Mouse (Mus musculus) forebrain, embryonic 15.5 days (tissue): ENCODE results near the gene Gm5737. TPM values are rescaled to one million over a fixed set of nuclear protein-coding genes. Genes with fewer than 3 reads are reported as not detected.

ENCODE experiments used
- ATAC-seq: fragments of 200-750 bp; cut with Nextera tagmentation; replicated peaks from 2 replicates; pipeline ENCODE4 v1.8.0; 2017; ENCODE audit warnings: mild to moderate bottlenecking, moderate TSS enrichment, moderate library complexity
- H3K27ac ChIP-seq: fragments of 300-500 bp; sonication (generic); replicated peaks from 2 replicates; pipeline ENCODE4 v1.5.1; 2015; ENCODE audit warnings: mild to moderate bottlenecking, inconsistent platforms
- H3K27me3 ChIP-seq: fragments of 300-500 bp; sonication (generic); 2 replicates; pipeline ENCODE4 v1.6.1; 2015; ENCODE audit warnings: inconsistent platforms
- H3K36me3 ChIP-seq: fragments of 300-500 bp; sonication (generic); 2 replicates; pipeline ENCODE4 v1.6.1; 2015; ENCODE audit warnings: mild to moderate bottlenecking, inconsistent platforms
- H3K4me1 ChIP-seq: fragments of 300-500 bp; sonication (generic); 2 replicates; pipeline ENCODE4 v1.6.1; 2015; ENCODE audit warnings: inconsistent platforms
- H3K4me2 ChIP-seq: fragments of 300-500 bp; sonication (generic); replicated peaks from 2 replicates; pipeline ENCODE4 v1.6.1; 2015; ENCODE audit warnings: mild to moderate bottlenecking, inconsistent platforms
- H3K4me3 ChIP-seq: fragments of 300-500 bp; sonication (generic); 2 replicates; pipeline ENCODE4 v1.5.1; 2015; ENCODE audit warnings: mild to moderate bottlenecking, inconsistent platforms
- H3K9ac ChIP-seq: fragments of 300-500 bp; sonication (generic); replicated peaks from 2 replicates; pipeline ENCODE4 v1.6.1; 2015; ENCODE audit warnings: mild to moderate bottlenecking, inconsistent platforms
- H3K9me3 ChIP-seq: fragments of 300-500 bp; sonication (generic); 2 replicates; pipeline ENCODE4 v1.6.1; 2016; ENCODE audit warnings: inconsistent platforms
- WGBS: fragments of 180-500 bp; shearing (Covaris S2); methylation state at CpG from one replicate; pipeline ENCODE4 v1.1.7; 2015; ENCODE audit warnings: mixed read lengths; 5-methylcytosine and 5-hydroxymethylcytosine counted together
- polyA plus RNA-seq: library from polyadenylated mRNA; unstranded; fragments of >200 nt; fragmentation: Nextera tagmentation; extraction: Ambion mirVana; gene quantifications from 2 replicates; pipeline ENCODE4 v1.2.1, GENCODE M21; 2015

Gm5737 gene
- polyA plus RNA-seq, 1 experiment from 2014 or later = not detected

- H3K27ac ChIP-seq = no peak overlapping the region
- H3K4me1 ChIP-seq = peaks cover 20% of the 10 kb centered on the region
- no peaks in the 10 kb centered on the region for H3K27me3 ChIP-seq
- WGBS = 5% methylated on average over 9 of the region's 9 CpGs
- peak overlapping the region; percentile 93; the same call in 1 of the 2 replicates for H3K9ac ChIP-seq
- peak overlapping the region; percentile 78 for H3K4me3 ChIP-seq
- H3K36me3 ChIP-seq = no peaks in the 10 kb centered on the region
- peak overlapping the region; percentile 73 for H3K4me2 ChIP-seq
- no peak for ATAC-seq
- H3K9me3 ChIP-seq = no peaks in the 10 kb centered on the region
Measured at GRCm38 (mm10) chr7:120844689-120845088, 32.5 kb downstream of the Gm5737 start.

- Histone ChIP-seq H3K4me3 (no peak overlapping the region), H3K9ac (no peak overlapping the region), H3K4me2 (no peak overlapping the region), H3K27me3 (no peaks in the 10 kb centered on the region), H3K9me3 (no peaks in the 10 kb centered on the region), H3K4me1 (peaks cover 21% of the 10 kb centered on the region), H3K36me3 (no peaks in the 10 kb centered on the region), H3K27ac (no peak overlapping the region)
- ATAC-seq = no peak
- 93% methylated on average over 3 of the region's 3 CpGs for WGBS
Measured at GRCm38 (mm10) chr7:120848831-120849512, 36.8 kb downstream of the Gm5737 start.

- ATAC-seq = no peak
- H3K4me3 ChIP-seq = no peak overlapping the region
- peaks cover 9% of the 10 kb centered on the region for H3K4me1 ChIP-seq
- H3K9ac ChIP-seq = no peak overlapping the region
- 96% methylated on average over 3 of the region's 3 CpGs for WGBS
- H3K9me3 ChIP-seq = no peaks in the 10 kb centered on the region
- H3K4me2 ChIP-seq = no peak overlapping the region
- no peak overlapping the region for H3K27ac ChIP-seq
- H3K27me3 ChIP-seq = no peaks in the 10 kb centered on the region
- H3K36me3 ChIP-seq = no peaks in the 10 kb centered on the region
Measured at GRCm38 (mm10) chr7:120850165-120850564, 38.0 kb downstream of the Gm5737 start.

GRCm38 (mm10) chr7:120859854-120860253 is 47.7 kb downstream of the Gm5737 start:
- H3K9me3 ChIP-seq = no peaks in the 10 kb centered on the region
- H3K27ac ChIP-seq = no peak overlapping the region
- H3K4me1 ChIP-seq = peaks cover 3% of the 10 kb centered on the region
- no peak overlapping the region for H3K4me3 ChIP-seq
- H3K9ac ChIP-seq = no peak overlapping the region
- no peaks in the 10 kb centered on the region for H3K27me3 ChIP-seq
- peaks cover 7% of the 10 kb centered on the region; the same call in 1 of the 2 replicates for H3K36me3 ChIP-seq
- 94% methylated on average over 11 of the region's 11 CpGs for WGBS
- no peak for ATAC-seq
- H3K4me2 ChIP-seq = no peak overlapping the region

- H3K4me3 ChIP-seq = no peak overlapping the region
- H3K4me1 ChIP-seq = peaks cover 12% of the 10 kb centered on the region
- no peak overlapping the region for H3K27ac ChIP-seq
- H3K4me2 ChIP-seq = no peak overlapping the region
- no peaks in the 10 kb centered on the region for H3K27me3 ChIP-seq
- peaks cover 7% of the 10 kb centered on the region; the same call in 1 of the 2 replicates for H3K36me3 ChIP-seq
- no peak for ATAC-seq
- whole genome bisulfite sequencing = 60% methylated on average over 10 of the region's 10 CpGs
- no peaks in the 10 kb centered on the region for H3K9me3 ChIP-seq
- H3K9ac ChIP-seq = no peak overlapping the region
Measured at GRCm38 (mm10) chr7:120860799-120861487, 48.8 kb downstream of the Gm5737 start.

GRCm38 (mm10) chr7:120861488-120862047 is 49.4 kb downstream of the Gm5737 start:
- Histone ChIP-seq H3K27me3 (no peaks in the 10 kb centered on the region), H3K36me3 (peaks cover 7% of the 10 kb centered on the region; the same call in 1 of the 2 replicates), H3K27ac (no peak overlapping the region), H3K4me3 (no peak overlapping the region), H3K4me1 (peaks cover 12% of the 10 kb centered on the region), H3K9me3 (no peaks in the 10 kb centered on the region), H3K4me2 (no peak overlapping the region), H3K9ac (no peak overlapping the region)
- 60% methylated on average over 2 of the region's 2 CpGs for WGBS
- ATAC-seq = no peak

GRCm38 (mm10) chr7:120862196-120862595 is 50.0 kb downstream of the Gm5737 start:
- Histone ChIP-seq H3K9me3 (no peaks in the 10 kb centered on the region), H3K4me3 (no peak overlapping the region), H3K27ac (no peak overlapping the region), H3K27me3 (no peaks in the 10 kb centered on the region), H3K4me1 (peaks cover 12% of the 10 kb centered on the region), H3K9ac (no peak overlapping the region), H3K4me2 (no peak overlapping the region), H3K36me3 (peaks cover 7% of the 10 kb centered on the region; the same call in 1 of the 2 replicates)
- ATAC-seq = no peak
- WGBS = 21% methylated on average over 3 of the region's 3 CpGs

- no peaks in the 10 kb centered on the region for H3K27me3 ChIP-seq
- H3K9ac ChIP-seq = no peak overlapping the region
- H3K36me3 ChIP-seq = peaks cover 7% of the 10 kb centered on the region; the same call in 1 of the 2 replicates
- H3K27ac ChIP-seq = no peak overlapping the region
- ATAC-seq = no peak
- no peaks in the 10 kb centered on the region for H3K9me3 ChIP-seq
- no peak overlapping the region for H3K4me3 ChIP-seq
- H3K4me1 ChIP-seq = peaks cover 12% of the 10 kb centered on the region
- 71% methylated on average over 7 of the region's 7 CpGs for WGBS
- H3K4me2 ChIP-seq = no peak overlapping the region
Measured at GRCm38 (mm10) chr7:120862626-120863025, 50.5 kb downstream of the Gm5737 start.

GRCm38 (mm10) chr7:120863476-120863875 is 51.3 kb downstream of the Gm5737 start:
- Histone ChIP-seq H3K4me3 (no peak overlapping the region), H3K27me3 (no peaks in the 10 kb centered on the region), H3K4me2 (no peak overlapping the region), H3K4me1 (peaks cover 12% of the 10 kb centered on the region), H3K27ac (no peak overlapping the region), H3K9me3 (no peaks in the 10 kb centered on the region), H3K9ac (no peak overlapping the region), H3K36me3 (peaks cover 4% of the 10 kb centered on the region; the same call in 1 of the 2 replicates)
- ATAC-seq = no peak
- WGBS = 69% methylated on average over 5 of the region's 5 CpGs

GRCm38 (mm10) chr7:120865100-120865499 is 52.9 kb downstream of the Gm5737 start:
- no peak overlapping the region for H3K4me2 ChIP-seq
- 10% methylated on average over 7 of the region's 7 CpGs for WGBS
- peak; percentile 68; the same call in 1 of the 2 replicates for ATAC-seq

GRCm38 (mm10) chr7:120865832-120866231 is 53.7 kb downstream of the Gm5737 start:
- Histone ChIP-seq H3K9me3 (no peaks in the 10 kb centered on the region), H3K4me1 (peaks cover 12% of the 10 kb centered on the region), H3K27me3 (no peaks in the 10 kb centered on the region), H3K36me3 (no peaks in the 10 kb centered on the region), H3K4me2 (no peak overlapping the region), H3K9ac (no peak overlapping the region), H3K4me3 (no peak overlapping the region), H3K27ac (peak overlapping the region; percentile 54)
- WGBS = 54% methylated on average over 4 of the region's 4 CpGs
- no peak for ATAC-seq

More at GRCm38 (mm10) chr7:120865100-120865499, 52.9 kb downstream of the Gm5737 start:
- Histone ChIP-seq H3K27ac (0 out of 2 replicates have a peak overlapping the region, but pooled peaks have one; percentile 54), H3K27me3 (no peaks in the 10 kb centered on the region), H3K9ac (no peak overlapping the region; the same call in 1 of the 2 replicates), H3K36me3 (peaks cover 2% of the 10 kb centered on the region; the same call in 1 of the 2 replicates), H3K4me3 (no peak overlapping the region), H3K9me3 (no peaks in the 10 kb centered on the region), H3K4me1 (peaks cover 12% of the 10 kb centered on the region)

GRCm38 (mm10) chr7:120866684-120867083 is 54.5 kb downstream of the Gm5737 start:
- Histone ChIP-seq H3K9ac (no peak overlapping the region), H3K4me3 (no peak overlapping the region), H3K27ac (no peak overlapping the region), H3K9me3 (no peaks in the 10 kb centered on the region), H3K36me3 (no peaks in the 10 kb centered on the region), H3K4me1 (peaks cover 12% of the 10 kb centered on the region), H3K27me3 (no peaks in the 10 kb centered on the region), H3K4me2 (no peak overlapping the region)
- 82% methylated on average over 2 of the region's 2 CpGs for WGBS
- no peak for ATAC-seq
